Mouse (Mus musculus) adrenal gland, adult 18-20 months (tissue): ENCODE measurements around the gene Gm17655. TPM values are rescaled to one million over a fixed set of nuclear protein-coding genes. Genes with fewer than 3 reads are reported as not detected.
"Not testable (repeated sequence)": the region's sequence is repeated elsewhere in the genome, so short reads cannot be mapped to it uniquely, and the experiment has no call there.

Experiments used
- DNase-seq, 2 experiments: peaks; one replicate each; pipeline ENCODE4 v3.0.0; 2021 to 2022; ENCODE audit warnings: low spot score in 2 of 2
- total RNA-seq, 2 experiments: library from RNA; stranded (reverse); gene quantifications; 1 replicate in 1 of 2; 2 replicates in 1 of 2; pipeline ENCODE4 v1.2.3; 2021

The Gm17655 gene
- total RNA-seq, 2 experiments from 2014 or later = 4.7 to 7.6 TPM

DNA sequence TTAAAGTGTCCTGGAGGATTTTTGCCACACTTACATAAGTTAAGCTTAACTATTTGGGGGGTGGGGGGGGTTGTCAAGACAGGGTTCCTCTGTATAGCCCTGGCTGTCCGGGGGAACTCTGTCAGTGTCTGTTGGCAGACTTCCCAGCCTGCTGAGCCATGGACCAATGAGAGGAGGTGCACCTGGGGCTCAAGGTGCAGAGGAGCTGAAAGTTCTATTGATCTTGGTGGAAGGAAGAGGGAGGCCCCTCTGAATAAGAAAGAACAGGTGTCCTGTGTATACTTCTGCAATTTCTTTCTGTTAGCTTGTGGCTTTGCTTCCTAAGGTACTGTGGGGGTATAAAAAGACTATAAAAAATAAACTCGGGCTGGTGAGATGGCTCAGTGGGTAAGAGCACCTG lies 19.2 kb upstream of the Gm17655 start:
- no peak for DNase-seq

DNA sequence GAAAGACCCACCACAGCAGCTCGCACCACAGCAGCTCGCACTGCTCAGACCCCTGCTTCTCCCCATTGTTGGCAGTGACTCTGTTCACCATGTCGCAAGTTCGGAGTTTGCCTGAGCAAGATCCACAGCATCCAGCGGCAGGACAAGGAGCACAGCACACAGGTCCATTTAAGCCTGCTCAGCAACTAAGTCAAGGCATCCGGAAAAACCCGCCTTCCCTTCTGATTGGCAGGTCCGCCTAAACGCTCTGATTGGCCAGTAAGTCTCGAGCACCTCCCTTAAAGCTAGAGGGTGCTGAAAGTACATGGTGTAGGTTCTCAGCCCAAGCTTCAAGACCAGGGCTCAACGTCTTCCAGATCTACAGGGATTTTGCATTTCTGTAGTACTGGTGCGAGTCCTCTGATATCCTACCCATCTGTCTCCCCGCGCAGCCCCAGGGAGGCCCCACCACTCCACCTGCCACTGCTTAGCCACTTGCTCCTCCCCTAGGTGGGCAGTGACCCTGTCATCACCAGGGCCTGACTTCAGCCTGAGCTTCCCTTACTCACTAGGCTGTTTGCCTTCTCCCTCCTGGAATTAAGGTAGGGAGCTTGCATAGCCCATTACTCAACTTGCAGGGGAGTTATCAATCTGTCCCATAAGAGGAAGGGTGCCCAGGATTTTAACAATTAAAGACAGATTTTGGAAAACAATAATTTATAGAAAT lies 14.0 kb upstream of the Gm17655 start:
- DNase-seq = no peak

DNA sequence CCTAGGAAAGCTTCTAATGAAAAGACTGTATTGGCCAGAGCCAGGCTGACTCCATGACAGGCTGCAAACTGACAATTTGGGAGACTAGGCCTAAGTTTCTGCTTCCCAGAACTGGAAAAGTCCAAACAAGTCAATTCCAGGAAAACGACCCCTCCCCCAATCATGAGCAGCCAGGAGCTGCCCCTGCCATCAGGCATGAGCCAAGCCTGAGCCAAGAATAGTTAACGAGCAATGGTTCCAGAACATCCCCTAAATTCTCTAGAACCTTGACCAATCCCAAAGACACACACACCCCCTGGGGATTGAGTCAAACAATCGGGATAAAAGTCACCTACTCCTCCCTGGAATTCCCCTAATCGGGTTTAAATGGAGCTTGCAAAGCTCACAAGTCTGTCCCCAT lies 10.6 kb upstream of the Gm17655 start:
- no peak for DNase-seq

DNA sequence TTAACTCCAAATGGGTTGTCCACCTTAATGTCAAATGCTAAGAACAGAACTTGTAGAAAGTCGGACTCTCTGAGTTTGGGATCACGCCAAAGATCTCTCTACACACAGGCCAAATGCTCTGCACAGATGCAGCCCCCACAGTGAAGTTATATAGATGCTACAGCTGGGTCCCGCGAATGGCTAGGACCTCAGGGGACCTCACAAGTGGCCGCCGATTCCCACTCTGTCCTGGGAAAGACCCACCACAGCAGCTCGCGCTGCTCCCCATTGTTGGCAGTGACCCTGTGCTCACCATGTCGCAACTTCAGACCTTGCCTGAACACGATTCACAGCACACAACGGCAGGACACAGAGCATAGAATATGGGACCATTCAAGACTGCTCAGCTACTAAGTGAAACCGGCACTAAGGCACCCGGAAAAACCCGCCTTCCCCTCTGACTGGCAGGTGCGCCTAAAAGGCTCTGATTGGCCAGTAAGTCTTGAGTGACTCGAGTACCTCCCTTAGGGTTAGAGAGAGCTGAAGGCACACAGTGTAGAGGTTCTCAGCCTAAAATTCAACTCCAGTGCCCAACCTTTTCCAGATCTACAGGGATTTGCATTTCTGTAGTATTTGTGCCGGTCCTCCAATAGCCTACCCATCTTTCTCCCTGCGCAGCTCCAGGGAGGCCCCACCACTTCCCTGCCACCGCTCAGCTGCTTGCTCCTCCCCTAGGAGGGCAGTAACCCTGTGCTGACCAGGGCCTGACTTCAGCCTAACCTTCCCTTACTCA lies 14.5 kb downstream of the Gm17655 start:
- peak; percentile 70 to 76 for DNase-seq

DNA sequence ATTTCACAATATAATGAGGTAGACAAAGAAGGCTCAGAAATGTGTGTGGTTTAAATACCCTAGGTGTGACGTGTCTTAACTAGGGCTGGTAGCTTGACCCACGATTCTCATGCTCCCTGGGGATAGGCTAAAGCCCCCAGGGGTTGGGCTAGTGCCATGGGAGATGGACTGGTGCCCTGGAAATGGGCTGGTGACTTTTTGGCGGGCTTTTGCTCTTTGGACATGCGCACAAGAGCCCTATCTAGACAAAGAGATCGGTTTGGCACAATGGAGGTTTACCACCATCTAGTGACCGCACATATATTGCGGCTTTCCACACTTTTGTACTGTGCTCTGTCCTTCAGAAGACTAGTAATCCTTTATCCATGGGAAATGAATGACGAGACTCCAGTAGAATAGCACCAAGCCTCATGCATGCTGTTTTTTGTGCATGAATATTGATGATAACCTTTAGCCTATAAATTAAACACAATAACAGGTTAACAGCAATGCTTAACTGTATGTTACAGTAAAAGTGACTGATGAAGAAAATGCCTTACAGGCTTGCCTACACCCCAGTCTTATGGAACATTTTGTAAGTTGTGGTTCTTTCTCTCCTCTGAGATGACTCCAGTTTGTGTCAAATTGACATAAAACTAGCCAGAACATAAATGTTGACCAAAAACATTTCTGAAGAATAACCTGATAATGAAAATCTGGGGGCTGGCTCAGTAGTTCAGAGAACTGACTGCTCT lies 48.5 kb downstream of the Gm17655 start:
- peak; percentile 3 to 26 for DNase-seq

DNA sequence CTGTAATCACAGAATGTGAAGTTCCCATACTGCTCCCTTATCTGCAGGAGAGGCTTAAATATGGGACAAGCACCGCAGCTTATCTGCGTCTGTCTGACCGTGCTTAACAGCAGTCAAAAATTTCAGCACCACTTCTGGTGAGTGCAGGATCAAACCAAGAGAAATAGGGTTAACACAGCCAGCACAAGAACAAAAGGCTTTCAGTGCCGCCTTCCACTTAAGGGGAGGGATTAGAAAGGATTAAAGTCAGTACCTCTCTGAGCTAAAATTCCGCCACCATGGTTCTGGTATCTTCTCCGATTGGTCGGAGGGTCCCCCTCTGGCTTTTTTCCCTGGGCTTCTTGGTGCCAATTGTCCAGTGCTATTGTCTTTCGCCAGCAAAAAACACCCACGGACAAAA lies 49.0 kb downstream of the Gm17655 start:
- DNase-seq = no peak

DNA sequence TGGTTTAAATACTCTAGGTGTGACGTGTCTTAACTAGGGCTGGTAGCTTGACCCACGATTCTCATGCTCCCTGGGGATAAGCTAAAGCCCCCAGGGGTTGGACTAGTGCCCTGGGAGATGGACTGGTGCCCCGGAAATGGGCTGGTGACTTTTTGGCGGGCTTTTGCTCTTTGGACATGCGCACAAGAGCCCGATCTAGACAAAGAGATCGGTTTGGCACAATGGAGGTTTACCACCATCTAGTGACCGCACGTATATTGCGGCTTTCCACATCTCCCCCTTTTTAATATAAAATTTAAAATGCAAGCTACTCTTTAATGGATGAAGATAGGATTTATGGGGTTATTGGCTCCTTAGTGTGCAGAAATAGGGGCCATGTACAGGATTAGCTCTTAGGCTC lies 56.5 kb downstream of the Gm17655 start:
- not testable (repeated sequence) for DNase-seq

Other genes starting within 250 kb of the Gm17655 start
- gene Gm15446, start 149.1 kb downstream of the Gm17655 start, total RNA-seq = 10 to 100 TPM in 1 of 2 experiments, 1 to 10 TPM in 1; 8.5 to 11.7 TPM
- gene Zfp932, start 76.0 kb downstream of the Gm17655 start, total RNA-seq = 10 to 100 TPM; 19.0 to 19.9 TPM
- under 1 TPM; 0.30 to 0.70 TPM for gene Gm35315, start 21.9 kb upstream of the Gm17655 start, total RNA-seq
- under 1 TPM in 1 of 2 experiments, not detected in 1; 0.19 TPM for gene Plcxd1, start 27.5 kb upstream of the Gm17655 start, total RNA-seq
- gene Gtpbp6, start 35.7 kb upstream of the Gm17655 start, total RNA-seq = 10 to 100 TPM; 69.9 to 71.0 TPM
- 1 to 10 TPM; 6.0 to 6.2 TPM for gene Zfp605, start 37.6 kb upstream of the Gm17655 start, total RNA-seq
- 10 to 100 TPM; 20.3 to 31.9 TPM for gene Chfr, start 63.3 kb upstream of the Gm17655 start, total RNA-seq
- gene Golga3, start 104.2 kb upstream of the Gm17655 start, total RNA-seq = 10 to 100 TPM; 34.6 to 40.7 TPM
- 10 to 100 TPM; 36.1 to 37.4 TPM for gene Ankle2, start 158.5 kb upstream of the Gm17655 start, total RNA-seq
- 10 to 100 TPM; 45.2 to 49.5 TPM for gene Pgam5, start 197.4 kb upstream of the Gm17655 start, total RNA-seq
- gene Pxmp2, start 213.7 kb upstream of the Gm17655 start, total RNA-seq = 10 to 100 TPM; 10.4 to 14.3 TPM
- 1 to 10 TPM in 1 of 2 experiments, under 1 TPM in 1; 0.90 to 1.1 TPM for gene Pole, start 213.8 kb upstream of the Gm17655 start, total RNA-seq